Mouse (Mus musculus): ENCODE data around the gene Tsc22d2.
"Not testable (repeated sequence)": the region's sequence is repeated elsewhere in the genome, so short reads cannot be mapped to it uniquely, and the experiment has no call there.

The Tsc22d2 gene

DNA sequence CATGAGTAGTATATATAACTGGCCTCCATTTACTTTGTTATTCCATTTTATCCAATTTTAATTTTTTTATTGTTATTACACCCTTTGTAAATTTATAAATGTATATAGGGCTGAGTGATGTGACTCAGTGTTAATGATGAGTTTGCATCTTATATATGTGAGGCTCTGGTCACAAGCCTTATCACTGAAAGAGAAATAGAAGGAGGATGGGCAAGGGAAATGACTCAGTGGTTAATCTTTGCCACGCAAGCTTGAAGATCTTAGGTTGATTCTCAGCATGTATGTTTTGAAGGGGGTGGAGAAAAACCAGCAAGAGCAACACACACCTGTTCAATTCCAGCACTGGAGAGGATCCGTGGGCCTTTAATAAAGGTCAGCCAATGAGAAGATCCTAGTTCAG, 19.9 kb downstream of the Tsc22d2 start:
- no peak for DNase-seq

DNA sequence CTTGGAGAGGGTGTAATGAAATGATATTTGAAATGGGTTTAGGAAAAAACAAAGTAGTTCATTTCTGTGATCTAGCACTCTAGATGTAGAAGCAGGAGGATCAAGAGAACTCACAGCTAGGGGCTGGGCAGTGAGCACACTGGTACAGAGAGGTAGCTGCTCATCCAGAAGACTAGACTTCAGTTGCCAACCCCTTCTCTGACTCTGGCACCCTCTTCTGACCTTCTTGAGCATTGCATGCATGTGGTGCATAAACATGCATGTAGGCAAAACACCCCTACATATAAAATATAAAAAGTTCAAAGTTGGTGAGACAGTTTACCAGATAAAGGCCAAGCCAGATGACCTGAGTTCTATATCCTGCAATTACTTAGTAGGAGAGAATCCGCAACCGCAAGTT, 33.7 kb downstream of the Tsc22d2 start:
- no peak for DNase-seq

DNA sequence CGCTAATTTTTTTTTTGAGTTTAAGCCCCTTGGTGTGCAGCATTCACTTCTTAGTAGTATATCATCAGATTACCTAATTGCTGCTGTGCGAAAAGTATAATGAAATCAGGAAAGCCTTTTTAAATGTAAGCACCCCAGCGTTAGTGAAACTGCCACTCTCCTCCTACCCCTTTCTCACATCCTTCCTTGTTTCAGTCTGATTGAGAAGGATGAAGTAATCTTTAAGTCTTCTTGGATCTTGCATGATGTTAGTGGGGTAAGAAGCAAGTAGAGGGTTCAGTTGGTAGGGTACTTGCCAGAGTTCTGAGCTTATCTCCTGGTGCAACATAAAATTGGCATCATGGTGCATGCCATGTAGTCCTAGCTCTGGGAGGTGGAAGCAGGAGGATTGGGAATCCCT, 35.0 kb downstream of the Tsc22d2 start:
- no peak for DNase-seq

DNA sequence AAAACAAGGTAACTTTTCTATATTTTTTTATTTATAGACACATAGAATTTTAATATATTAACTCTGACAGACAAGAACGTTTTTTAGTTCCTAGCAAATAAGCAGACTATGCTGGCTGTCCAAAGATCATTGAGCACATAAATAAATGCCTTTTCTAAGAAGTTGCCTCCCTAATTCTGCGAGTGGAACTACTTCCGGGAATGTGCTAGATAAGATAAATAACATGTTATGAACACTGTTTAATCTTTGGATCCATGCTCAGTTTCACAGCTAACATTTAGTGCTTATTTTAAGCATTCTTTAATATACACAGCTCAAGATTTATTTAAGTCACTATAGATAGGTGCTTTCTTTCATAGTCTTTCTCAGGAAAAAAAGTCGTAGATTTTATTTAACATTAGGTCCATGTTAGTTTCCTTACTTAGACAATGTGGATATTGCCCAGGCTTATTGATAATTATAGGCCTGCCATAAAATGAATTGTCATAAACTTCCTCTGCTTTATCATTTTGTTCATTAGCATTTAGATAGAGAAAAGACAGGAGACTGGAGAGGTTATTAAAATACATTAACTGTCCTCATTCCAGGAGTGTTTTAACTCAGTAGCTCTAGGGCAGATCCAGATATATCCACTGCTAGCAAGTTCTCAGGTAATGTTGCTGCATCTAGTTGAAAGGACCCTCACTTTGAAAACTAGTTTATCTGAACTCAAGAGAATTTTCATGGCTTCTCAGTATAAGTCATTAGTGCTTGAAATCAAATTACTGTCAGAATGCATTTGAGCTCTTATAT, 40.1 kb downstream of the Tsc22d2 start:
- DNase-seq: no peak

DNA sequence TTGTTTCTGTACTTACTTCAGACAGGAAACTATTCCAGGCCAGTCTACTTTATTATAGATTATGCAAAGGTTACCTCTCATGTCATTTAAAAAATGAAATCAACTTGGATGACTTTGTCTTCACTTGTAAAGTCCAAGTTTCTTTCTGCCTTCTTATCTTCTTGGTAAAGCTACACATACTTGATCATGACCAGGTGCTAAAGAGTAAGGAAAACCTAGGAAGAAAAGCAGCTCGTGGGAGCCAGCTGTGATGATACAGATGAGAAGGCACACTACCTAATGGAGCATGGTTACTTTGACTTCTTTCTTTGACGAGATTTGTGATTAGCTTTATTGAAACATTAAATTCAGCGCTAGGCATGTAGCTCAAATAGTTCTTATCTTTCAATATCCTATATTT, 40.7 kb downstream of the Tsc22d2 start:
- no peak for DNase-seq

DNA sequence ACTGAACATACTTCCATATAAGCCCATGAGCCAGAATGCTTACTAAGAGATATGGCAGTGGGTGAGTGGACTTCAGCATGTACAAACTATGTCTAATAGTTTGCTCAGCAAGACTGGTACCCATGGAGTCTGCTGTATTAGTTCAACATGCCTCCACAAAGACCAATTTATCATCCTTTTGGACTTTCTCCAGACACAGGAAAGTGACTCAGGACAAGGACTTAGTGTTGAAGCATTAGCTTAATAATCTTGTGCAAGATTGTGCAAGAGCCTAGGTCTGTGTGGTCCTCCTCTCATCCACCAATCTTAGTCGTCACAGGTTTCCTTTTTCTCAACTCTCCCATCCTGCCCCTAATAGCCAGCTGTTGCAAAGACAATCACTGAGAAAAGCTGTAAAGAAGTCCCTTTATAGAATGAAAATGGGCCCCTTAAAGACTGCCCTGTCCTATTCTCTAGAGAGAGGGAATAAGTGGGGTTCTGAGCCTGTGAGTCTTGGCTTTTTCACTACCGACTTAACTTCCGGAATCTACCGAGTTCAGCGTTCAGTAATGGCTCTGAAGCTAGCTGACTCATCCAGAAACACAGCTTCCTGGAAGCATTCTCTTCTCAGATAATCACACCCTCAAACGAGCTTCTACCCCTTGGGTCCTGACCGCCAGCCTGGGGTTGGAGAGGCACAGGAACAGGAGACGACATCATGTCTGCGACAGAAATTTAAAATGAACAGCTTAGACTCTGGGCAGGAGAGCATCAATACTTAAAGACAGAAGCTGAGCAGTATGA, 55.3 kb downstream of the Tsc22d2 start:
- no peak for DNase-seq

DNA sequence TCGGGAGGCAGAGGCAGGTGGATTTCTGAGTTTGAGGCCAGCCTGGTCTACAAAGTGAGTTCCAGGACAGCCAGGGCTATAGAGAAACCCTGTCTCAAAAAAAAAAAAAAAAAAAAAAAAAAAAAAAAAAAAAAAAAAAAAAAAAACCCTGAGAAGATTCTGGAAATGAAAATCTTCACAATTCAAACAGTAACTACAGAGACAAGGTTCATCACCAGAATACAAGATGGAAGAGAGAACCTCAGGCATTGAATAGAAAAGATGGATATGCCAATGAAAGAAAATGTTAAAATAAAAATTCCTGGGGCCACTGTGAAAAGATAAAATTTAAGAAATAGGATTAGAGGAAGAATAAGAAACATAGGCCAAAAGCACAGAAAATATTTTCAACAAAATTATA, 60.8 kb downstream of the Tsc22d2 start:
- not testable (repeated sequence) for DNase-seq

DNA sequence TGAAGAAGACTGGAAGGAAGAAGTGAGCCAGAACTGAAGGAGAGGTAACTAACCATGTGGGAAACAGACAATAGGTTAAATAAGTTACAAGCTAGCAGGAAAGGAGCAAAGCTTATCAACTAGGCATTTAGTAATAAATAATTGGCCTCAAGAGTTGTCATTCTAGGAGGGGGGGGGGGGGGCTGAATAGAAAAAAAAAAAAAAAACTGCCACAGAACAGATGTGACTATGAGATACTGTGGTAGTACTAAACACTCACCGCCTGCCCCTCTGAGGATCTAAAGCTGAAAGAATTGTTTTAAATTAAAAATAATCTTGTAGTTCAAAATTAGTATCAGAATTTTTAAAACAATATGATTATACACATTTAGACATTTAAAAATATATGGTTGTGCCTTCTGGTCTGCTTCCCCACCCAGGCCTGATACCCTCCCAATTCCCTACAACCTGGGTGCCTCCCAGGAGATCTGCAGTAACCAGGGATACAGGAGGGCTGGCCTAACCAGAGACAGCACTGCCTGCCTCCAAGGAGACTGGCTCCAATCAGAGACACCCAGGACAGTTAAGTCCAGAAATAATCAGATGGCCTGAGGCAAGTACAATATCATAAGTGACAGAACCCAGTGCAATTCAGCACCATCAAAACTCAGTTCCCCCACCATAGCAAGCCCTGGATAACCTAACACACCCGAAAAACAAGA, 64.4 kb downstream of the Tsc22d2 start:
- DNase-seq: no peak

DNA sequence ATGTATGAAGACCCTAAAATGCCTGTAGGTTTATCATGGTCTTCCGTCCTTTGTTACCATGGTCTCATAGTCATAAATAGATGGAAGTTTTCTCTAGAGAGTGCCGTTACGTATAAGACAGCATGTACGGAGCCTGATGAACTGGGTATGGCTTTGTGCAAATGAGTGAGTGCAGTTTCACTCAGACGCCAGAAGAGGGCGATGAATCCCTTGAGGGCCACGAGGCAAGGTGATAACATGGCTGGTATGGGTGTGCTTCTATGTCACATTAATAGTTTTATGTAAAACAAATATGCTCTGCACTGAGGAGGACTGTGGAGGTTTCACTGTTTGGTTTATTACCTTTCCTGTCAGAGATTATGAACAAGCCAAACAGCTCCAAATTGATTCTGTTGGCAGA, 71.4 kb downstream of the Tsc22d2 start:
- DNase-seq: no peak

DNA sequence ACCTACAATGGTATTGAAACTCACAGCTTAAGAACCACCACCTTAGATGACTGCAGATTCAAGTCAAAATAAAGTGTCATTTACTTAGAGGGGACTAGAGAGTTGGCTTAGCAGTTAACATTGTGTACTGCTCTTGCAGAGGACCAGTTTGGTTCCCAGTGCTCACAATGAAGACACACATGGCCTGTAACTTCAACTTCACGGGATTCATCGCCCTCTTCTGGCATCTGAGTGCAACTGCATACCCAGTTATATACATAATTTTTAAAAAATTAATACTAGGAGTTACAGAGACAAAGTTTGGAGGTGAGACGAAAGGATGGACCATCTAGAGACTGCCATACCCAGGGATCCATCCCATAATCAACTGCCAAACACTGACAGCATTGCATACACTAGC, 72.6 kb downstream of the Tsc22d2 start:
- no peak for DNase-seq

DNA sequence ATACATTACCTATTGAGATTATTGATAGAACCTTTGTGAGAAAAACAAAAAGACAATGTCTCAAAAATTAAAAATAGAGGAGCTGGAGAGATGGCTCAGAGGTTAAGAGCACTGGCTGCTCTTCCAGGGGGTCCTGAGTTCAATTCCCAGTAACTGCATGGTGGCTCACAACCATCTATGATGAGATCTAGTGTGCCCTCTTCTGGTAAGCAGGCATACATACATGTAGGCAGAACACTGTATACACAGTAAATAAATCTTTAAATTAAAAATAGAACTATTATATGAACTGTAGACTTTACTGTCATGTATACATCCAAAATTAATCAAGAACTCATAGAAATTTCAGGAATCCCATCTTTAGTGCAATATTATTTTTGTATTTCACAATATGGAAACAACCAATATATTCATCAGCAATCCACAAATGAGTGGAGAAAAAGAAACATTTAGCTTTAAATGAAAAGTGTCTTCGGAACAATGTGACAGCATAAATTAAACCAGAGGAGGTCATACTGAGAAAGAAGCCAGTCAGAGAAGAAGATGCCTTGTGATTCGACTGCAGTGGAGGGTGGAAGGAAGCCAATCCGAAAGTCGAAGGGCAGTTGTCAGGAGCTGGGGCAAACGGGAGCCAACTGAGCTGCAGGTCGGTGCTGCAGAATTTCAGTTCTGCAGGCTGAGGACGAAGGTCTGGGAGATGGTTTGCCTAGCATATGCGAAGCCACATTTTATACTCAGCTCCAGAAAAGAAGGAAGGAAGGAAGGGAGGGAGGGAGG, 73.7 kb downstream of the Tsc22d2 start:
- DNase-seq: no peak

DNA sequence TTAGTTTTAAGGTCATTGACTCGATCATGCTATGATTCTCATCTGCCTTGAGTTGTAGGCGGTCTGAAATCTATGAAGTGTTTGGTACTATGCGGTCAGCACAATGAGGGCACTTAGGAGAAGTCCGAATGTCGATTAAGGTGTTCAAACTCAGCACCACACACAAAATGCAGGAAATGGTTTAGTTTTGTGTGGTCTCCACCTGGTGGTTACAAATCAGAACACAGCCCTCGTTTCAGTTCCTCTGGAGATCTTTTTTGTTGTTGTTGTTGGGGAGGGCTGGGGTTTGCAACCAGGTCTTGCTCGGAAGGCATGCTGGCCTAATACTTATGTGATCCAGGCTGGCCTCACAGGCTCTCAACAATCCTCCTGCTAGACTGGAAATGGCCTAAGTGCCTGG, 76.3 kb downstream of the Tsc22d2 start:
- DNase-seq: no peak

DNA sequence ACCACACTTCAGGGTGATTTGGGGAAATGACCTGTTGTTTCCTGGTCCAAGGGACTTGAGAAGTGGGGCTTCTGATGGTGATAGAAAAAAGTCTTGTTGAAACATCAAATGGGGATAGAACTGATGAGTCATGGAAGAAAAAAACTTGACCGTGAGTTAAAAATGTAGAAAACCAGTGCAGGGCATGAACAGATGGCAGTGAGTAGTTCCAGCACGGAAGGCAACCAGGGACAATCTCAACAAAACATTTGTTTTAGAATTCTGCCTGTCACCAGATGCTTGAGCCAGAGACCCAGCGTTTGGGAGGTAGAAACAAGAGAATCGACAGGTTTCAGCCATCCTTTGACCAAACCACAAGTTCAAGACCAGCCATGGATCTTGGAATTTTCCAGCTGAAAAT, 79.1 kb downstream of the Tsc22d2 start:
- no peak for DNase-seq

DNA sequence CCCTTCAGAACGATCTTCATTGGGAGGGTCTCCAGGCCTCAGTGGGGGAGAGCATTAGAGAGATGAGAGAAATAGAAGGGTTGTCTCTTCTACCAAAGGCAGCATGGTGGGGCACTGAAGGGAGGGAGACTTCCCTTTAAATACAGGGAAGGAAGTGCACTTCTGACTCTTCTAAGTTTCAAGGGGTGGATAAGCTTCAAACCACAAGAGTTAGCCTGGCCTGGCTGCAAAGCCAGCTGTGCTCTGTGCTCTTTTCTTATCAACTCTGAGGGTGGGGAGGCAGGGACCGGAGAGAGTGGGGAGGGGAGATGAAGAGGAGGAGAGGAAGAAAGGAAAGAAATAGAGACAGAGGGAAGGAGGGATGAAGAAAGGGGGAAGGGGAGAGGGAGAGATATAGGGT, 87.4 kb downstream of the Tsc22d2 start:
- DNase-seq: no peak

DNA sequence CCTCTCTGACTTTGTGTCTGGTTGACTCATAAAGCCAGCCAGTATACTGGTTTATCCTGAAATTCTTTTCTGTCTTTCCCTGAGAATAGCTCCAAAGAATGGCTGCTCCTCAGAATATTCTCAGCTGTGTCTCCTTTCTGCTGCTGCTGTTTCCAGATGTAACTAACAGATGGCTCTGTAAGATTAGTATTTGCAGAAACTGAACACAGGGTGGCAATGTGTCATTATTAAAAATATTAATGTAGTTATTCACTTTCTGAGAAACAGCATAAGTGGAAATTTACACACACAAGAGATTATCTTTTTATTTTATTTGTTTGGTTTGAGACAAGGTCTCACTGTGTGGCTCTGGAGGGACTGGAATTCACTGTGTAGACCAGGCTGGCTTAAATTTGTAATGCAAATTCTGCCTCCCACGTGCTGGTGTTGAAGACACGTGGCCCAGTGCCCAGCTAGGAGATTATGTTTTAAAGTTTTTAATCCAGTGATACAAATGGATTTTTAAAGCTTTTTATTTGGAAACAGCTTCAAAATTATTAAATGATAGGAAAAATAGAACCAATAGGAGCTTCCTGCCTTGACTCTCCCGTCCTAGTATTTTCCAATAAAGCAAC, 89.3 kb downstream of the Tsc22d2 start:
- no peak for DNase-seq

DNA sequence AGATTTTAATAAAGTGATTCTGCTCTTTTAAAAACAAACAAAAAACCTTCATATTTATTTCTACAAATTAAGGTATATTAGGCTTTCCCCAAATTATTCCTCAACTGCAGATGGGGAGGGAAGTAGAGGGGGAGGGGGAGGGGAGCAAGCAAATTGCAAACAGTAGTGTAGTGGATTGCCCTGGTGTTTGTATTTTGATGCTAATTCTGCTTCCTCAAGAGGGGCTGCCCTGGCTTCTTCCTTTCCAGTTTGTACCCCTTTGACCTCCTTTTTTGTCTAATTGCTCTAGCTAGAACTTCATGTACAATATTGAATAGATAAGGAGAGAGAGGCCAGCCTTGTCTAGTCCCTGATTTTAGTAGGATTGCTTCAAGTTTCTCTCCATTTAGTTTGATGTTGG, 90.2 kb downstream of the Tsc22d2 start:
- no peak for DNase-seq

DNA sequence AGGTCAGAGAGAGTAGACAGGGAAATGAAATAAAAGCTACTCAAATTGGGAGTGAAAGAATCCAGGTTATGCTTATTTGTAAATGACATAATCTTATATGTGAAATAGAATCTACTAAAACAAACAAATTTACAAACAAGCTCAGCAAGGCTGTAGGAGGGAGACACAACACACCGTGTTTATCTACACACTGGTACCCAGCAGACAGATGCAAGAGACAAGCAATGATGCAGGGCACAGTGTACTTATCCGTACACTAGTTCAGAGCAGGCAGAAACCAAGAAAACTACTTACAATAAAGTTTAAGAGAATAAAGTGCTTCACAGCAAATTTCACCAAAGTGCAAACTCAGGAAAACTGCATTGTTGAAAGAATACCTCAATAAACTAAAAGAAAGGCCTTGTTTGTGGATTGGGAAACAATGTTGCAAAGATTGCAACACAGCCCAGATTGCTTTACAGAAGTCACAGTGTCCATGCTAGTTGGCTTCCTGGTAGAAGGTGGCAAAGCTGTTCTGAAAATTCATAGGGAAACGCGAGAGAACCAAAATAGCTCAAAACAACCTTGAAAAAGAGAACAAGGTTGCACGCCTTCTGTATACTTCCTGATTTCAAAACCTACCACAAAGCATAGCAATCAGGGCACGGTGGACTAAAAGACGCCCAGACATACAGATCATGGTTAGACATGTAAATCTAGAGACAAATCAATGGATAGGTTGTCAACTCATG, 93.7 kb downstream of the Tsc22d2 start:
- DNase-seq: no peak

DNA sequence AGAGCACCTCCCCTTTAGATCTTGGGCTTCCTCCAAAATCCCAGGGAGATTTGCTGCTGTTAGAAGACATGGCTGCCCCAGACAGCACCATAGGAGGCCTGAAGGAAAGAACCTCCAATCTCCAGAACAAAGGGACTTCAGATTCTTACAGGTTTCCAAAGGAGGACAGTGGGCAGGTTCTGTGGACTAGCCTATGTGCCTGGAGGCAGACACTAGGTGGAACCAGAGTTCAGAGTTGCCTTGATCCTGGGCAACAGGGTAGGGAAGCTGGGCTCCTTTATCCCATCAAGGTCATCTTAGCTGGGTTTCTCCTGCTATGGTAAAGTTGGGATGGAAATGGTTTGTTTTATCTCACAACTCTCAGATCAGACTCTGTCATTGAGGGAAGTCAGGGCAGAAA, 97.1 kb downstream of the Tsc22d2 start:
- DNase-seq: no peak

DNA sequence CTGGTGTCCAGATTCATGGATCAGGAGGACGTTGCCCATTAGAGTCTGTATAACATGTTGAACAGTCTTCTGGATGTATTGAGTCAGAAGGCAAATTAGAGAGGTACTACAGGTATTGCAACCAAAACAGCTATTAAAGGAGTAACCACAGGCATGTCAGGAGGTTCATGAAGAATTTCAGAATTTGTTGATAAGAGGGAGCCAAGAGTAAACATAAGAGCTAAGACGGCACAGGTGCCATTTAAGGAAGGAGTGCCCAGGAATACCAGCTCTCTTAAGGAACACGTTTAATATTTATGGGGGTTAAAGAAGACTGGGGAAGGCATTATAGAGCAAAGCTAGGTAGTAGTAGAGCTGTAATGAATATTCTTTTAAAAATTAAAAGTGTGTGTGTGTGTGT, 98.2 kb downstream of the Tsc22d2 start:
- no peak for DNase-seq

DNA sequence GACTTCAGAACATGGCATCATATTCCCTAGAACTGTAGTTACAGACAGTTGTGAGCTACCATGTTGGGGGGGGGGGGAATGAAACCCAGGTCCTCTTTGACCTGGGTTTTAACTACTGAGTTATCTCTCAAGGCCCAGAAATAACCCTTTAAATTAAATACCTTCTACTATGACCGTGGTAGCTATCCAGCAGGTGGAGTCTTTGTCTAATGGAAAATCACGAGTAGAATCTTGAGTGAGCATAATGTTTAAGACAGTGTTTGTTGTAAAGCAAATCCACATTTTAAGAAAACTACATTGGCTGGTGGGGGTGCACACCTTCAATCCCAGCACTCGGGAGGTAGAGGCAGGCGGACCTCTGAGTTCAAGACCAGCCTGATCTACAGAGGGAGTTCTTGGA, 99.0 kb downstream of the Tsc22d2 start:
- no peak for DNase-seq

DNA sequence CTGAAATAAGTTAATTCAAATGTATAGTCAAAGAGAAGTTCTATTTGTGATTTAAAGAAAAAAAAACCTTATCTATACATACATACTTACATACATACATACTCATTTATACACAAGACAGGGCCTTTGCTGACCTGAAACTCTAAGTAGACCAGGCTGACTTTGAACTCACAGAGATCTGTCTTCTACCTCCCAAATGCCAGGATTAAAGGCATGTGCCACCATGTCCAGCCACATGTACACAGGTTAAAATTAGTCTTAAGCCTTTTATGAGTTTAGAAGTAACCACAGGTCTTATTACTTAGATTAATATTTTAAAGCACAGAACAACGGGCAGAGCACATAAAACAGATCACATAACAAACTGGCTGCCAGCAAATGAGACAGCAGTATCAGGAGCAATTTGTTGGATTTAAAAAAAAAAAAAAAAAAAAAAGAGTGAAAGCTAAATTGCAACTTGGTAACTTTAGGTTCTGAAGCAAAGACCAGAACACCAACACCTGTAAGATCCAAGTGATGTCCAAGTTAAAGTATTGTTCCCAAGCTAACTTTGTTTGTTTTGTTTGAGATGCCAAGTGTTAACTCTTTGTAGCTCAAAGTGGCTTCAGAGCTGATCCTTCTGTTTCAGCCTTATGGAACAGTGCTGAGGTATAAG, 101.6 kb downstream of the Tsc22d2 start:
- no peak for DNase-seq

Measured in cerebellum, adult 11 months (tissue).